Mouse (Mus musculus) cerebellum, adult 2 months (tissue): Measurements from ENCODE around the gene Olfr1380.

Experiments used
- CTCF ChIP-seq: fragments of 200-500 bp; IDR thresholded peaks from 2 replicates; pipeline ENCODE4 v1.5.1; 2011; ENCODE audit warnings: low read depth, mild to moderate bottlenecking, control low read depth, low read length, moderate library complexity, borderline replicate concordance; ENCODE audit not compliant: insufficient read depth
- POLR2A ChIP-seq: fragments of 200-500 bp; IDR thresholded peaks from 2 replicates; pipeline ENCODE4 v1.6.1; 2011; ENCODE audit warnings: low read length, control low read depth, borderline replicate concordance; ENCODE audit not compliant: insufficient read depth

DNA sequence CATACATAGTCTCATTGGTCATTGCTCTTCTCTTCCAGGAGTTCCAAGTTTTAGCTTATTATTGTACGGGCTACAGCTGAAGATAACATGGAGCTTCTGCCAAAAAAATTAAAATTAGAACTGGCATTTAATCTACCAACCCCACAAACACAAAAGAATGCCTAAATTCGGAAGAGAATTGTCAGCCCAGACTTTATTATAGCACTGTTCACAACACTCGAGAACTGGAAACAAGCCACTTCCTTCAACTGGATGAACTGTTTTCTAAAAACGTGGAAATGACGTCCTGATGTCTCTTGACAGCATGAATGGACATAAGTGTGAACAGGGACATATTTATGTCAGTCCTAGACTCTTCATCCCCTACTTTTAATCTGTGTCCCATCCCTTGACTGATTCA is 38.6 kb upstream of the Olfr1380 start:
- TF ChIP-seq CTCF (no peak), POLR2A (no peak)
